Mouse (Mus musculus) induced T-regulatory cell, adult 2 months (primary cell): ENCODE data around the gene Synpr.
"Not testable (repeated sequence)": the region's sequence is repeated elsewhere in the genome, so short reads cannot be mapped to it uniquely, and the experiment has no call there.

Experiments used
- DNase-seq: peaks from one replicate; pipeline ENCODE4 v3.0.0-alpha.2; 2012; ENCODE audit warnings: low read depth

The Synpr gene

DNA sequence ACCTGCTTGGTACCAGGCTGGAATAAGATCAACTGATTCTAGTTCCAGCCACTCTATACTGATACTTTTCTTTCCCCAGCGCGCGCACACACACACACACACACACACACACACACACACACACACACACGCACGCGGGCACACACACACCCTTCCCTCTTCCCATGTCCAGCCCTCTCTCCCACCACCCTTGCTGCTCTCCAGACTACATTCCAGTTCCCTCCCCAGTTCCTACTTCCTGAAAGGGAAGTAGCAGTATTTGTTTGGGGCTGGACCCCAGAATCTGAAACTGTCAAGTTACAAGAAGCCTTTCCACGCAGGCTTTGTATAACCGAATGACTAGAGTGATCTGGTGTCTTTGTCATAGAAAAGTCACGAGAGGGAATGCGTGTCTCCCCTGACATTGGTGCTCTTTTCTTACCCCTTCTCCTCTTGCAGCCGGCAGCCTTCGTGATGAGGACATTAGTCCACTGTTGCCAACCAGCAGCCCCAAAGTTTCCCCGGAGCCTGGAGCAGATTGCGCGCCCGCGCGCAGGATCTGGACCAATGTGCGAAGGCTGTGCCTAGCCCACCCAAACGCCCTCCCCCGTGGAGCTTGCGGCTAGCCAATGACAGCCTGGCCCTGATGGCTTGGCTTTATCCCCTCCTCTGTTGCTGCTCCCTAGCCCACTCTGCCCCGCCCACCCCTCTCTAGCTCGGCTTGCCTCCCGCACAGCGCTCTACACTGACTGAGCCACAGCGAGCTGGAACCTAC lies at the start of gene Synpr:
Synpr (plus strand) TSS at position 690 of the 754 bp plus-strand sequence.
- no peak for DNase-seq

DNA sequence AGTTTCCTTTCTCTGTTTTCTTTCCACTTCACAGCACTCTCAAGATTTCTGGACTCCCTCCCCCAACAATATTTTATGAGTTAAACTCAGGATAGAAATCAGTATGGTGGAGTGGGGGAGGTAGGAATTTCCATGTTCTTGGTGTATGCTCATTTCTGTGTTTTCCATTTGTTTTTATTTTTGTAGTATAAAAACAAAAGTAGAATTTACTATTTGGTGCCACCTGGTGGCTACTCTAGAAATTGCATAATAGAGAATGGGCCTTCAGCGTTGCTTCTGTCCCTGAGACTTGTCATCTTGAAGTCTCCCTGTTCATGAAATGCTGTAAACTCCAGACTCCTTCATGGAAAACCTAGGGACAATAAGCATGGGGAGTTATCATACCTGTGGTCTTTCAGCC lies 47.7 kb upstream of the Synpr start:
- DNase-seq: peak; percentile 42

- DNase-seq: no peak
Measured at GRCm38 (mm10) chr14:13247431-13247830, 37.1 kb upstream of the Synpr start.

DNA sequence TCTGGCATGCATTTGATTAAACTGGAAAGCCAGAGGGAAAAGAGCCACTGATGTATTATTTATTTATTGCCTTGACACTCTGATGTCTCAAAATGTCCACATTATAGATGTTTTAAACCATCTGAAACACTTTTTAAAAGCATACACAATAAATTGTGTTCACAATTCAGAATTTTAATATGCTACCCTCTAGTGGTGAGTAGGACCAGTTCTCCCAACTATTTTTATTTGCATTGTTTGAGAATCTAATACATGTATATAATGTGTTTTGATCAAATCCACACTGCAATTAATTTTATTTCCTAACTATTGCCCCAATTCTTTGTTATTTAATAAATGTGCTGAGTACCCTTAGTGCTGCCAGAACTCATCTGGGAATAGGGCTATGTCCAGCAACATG lies 35.2 kb upstream of the Synpr start:
- DNase-seq: no peak

GRCm38 (mm10) chr14:13252594-13252993 lies 32.0 kb upstream of the Synpr start:
- DNase-seq: no peak

DNA sequence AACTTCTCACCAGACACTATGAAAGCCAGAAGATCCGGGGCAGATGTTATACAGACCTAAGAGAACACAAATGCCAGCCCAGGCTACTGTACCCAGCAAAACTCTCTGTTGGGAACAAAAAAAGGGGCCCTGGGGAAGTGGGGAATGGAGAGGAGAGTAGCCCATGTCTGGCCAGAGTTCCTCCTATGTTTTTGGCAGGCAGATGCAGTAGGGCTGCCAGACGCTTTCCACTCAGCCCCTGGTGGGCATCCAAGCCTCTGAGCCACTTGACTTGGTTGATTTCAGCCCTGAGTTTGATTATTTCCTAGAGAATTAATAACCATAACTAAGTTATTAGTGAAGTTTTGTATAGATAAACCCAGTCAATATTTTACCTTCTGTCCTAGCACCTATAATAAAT lies 29.8 kb upstream of the Synpr start:
- DNase-seq: not testable (repeated sequence)

GRCm38 (mm10) chr14:13262406-13262805 lies 22.2 kb upstream of the Synpr start:
- no peak for DNase-seq

- DNase-seq: no peak
Measured at GRCm38 (mm10) chr14:13266331-13266730, 18.2 kb upstream of the Synpr start.

GRCm38 (mm10) chr14:13267181-13267580 lies 17.4 kb upstream of the Synpr start:
- DNase-seq: no peak

DNA sequence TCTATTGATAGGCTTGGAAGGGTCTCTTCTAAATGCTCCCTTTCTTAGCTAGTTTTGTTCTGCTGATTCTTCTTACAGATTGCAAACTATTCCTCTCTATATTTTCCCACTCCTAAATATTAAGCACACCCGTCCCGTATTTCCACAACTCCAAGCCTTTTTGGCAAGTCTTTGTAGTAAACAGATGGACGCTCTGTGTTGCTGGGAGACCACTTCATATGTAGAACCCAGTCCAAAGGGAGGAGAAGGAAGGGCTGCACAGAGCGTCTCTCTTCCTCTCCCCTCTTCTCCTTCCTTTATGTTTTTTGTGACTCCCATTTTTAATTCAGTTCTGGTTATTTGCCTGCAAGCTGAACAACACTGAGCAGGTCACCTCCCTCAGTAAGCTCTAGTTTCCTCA lies 1.4 kb upstream of the Synpr start:
- no peak for DNase-seq

DNA sequence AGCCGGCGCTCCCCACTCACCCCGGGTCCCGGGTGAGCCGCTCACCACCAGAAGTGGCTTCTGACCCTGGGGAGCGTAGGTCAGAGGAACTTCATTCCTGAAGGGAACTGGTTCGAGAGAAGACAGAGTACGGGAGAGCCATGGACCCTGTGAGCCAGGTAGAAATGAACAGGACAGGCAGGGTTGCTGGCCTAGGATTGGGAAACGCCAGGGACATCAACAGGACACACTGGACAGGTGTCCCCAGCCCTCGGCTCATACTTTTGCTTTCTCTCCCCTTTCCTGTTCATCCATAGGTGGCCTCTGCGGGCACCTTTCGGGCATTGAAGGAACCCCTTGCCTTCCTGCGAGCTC lies 242 bp downstream of the Synpr start:
- no peak for DNase-seq

DNA sequence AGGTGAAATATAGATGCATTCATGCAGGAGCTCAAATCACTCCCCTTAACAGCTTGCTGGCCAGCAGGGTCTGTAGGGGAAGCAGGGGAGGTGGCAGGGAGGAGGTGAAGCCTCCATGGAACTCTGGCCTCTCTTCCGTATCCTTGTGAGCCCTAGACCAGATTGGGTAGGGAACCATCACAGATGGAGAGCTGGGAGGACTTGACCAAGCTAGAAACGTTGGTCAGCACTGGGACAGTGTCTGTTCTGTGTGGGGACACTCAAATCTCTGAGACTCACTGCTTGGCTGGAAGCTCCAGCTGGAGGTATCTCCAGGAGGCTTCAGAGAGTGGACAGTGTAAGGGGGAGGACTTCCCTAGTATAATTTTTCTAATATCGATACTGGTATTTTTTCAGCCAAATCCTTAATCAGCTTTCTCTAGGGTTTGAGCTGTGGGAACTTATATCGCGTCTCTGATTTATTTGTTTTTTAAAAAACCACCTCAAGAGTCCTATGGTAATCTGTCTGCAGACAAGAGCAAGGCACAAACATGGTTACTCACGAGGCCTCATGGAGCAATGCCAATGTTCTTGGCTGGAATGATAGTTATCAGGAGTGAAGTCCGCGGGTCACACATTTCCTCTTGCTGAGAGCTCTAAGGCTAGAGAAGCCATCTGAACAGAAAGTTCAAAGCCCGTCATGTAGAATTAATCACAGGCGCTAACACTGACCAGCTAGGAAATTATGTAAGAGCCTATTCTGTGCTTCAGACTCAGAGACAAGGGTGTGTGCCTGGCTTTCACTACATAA lies 956 bp downstream of the Synpr start:
- DNase-seq: no peak

DNA sequence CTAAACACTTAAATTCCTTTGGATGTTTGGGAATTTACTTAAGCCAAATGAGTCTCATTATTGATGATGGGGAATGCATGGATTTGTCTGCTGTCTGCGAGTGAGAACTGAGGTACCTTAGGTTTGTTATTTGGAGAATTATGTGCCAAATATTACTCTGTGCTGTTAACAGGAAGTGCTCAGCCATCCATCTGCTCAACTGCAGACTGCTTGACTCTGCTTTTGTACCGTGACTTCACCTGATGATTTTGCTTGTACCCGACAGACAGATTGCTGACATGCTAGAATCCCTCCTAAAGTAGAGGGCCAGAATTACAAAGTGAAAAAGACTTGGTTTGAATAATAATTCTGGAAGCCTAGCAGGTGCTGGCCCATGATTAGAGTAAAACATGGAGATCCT lies 9.6 kb downstream of the Synpr start:
- no peak for DNase-seq

GRCm38 (mm10) chr14:13314323-13314722 lies 29.7 kb downstream of the Synpr start:
- no peak for DNase-seq

- DNase-seq: no peak
Measured at GRCm38 (mm10) chr14:13328461-13328860, 43.9 kb downstream of the Synpr start.

DNA sequence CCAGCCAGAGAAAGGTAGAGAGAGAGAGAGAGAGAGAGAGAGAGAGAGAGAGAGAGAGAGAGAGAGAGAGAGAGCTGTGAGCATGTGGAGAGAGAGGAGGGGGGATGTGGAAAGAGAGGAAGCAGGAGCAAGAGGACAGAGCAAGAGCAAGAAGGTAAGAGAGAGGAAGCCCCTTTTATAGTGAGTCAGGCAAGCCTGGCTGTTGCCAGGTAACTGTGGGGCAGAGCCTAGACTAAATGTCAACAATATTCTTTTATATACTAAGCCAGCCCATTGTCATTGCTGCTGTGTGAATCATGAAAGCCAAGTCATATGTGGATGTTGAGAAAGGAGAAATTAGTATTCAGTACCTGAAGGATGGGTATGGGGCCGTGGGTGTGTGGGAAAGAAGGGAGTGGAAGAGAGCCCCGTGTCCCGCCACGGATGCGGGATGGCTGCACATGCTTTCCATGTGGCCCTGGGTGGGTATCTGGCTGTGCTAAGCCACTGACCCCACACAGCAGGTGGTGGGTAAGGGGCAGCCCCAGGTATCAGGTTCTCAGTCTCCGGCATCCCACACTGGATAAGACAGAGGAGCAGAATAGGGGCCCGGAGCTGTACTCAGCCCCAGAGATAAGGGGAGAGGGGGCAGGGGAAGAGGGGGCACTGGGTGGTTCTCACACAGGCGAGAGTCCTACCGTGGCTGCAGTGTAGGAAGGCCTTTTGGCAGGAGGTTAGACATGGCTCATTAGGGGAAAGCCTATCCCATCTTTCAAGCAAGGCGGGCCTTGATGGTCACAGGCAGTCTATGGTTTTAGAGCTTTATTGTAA lies 48.1 kb downstream of the Synpr start:
- no peak for DNase-seq

DNA sequence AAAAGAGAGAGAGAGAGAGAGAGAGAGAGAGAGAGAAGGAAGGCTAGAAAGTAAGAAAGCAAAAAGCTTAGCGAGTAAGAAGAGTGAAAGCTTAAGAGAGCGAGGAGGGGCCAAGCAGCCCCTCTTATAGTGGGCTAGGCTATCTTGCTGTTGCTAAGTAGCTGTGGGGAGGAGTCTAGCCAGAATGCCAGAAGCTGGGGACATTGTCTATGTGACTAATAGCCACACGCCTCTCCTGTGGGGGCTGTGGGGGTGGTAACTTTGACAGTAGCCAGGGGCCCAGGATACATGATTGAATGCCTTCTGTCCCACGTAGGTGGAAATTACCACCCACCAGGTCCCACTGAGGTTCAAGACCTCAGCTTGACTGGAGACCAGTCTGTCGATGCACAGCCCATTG lies 48.8 kb downstream of the Synpr start:
- DNase-seq: no peak

- DNase-seq: no peak
Measured at GRCm38 (mm10) chr14:13336162-13336561, 51.6 kb downstream of the Synpr start.

DNA sequence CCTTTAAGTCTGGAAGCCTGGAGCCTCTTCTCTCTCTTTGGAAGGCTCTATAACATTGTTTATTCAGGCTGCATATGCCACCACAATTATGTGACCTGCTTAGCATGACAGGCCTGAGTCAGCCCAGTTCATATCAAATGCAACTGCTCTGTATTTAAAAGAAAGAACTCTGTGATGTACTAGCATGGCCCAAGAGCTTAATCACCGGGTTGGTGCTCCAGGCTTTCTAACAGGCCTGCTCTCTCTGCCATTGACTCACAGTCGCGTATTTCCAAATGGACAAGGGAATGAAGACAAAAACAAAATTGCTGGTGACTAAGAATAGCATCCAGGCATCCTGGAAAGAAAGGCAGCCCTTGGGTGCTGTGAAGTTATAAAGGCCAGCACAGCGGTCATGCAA lies 56.1 kb downstream of the Synpr start:
- no peak for DNase-seq

DNA sequence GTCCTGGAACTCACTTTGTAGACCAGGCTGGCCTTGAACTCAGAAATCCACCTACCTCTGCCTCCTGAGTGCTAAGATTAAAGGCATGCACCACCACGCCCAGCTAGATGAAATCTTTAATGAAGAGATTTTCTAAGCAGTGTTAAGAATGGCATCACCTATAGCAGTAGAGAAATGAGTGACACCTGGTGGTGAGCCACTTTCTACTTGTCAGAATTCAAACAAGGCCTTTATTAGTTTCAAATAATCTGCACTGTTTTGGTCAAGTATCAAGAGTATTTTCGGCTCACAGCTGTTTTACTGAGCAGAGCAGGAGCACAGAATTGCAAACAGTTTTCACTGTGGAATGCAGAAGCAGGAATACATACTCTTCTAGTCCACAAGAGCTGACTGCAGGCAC lies 59.7 kb downstream of the Synpr start:
- DNase-seq: no peak

DNA sequence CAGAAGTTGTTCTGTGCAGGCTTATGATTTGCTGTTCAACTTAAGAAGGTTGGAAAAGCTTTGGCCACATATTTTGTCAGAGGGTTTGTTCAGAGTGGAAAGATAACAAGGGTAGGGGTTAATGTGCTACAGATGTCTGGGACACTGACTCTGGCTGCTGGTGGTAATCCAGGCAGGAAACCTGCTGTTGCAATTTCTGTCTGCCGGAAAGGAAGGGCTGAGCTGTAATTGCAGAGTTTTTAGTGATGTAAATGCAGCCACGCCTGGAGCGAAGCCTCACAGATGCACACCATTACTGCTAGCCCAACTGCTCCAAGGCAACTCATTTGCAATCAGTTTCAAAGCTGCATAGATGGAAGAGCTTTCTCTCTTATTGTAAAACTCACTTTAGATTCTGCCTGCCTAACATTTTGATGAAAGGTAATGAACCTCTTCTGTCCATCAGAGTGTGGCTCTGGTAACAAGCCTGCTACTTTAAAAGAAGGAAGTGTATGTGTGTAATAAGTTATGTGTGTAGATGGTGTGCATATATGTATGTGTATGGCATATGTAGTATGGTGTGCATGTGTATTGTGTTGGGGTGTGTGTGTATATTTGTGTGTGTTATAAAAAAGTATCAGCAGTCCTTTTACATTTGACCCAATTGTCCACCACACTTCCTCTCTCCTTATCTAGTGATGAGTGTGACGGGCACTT lies 64.7 kb downstream of the Synpr start:
- no peak for DNase-seq

DNA sequence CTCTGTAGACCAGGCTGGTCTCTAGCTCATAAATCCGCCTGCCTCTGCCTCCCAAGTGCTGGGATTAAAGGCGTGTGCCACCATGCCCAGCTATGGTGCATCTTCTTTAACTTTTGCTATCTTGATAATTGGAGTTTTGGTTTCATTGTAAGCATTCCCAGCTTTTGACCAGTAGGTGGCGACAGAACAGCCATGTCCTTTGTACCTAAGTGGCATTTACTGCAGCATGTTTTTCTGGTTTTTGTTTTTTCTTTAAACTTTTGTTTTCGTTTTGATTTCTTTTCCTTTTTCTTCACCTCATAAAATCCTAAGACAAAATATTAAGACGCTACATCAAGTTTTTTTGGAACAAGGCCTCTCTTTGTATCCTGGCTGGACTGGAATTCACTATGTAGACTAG lies 69.6 kb downstream of the Synpr start:
- peak; percentile 57 for DNase-seq
